Mouse (Mus musculus) monocyte, adult 5-6 weeks (primary cell): ENCODE results near the gene Eif4g2. TPM values are rescaled to one million over a fixed set of nuclear protein-coding genes. Genes with fewer than 3 reads are reported as not detected.

Experiments used
- ATAC-seq: fragments of 153-309, 156-312 bp; replicated peaks from 2 replicates; pipeline ENCODE4 v1.8.0; 2017; ENCODE audit warnings: mild to moderate bottlenecking; ENCODE audit not compliant: low TSS enrichment, insufficient number of reproducible peaks, severe bottlenecking, poor library complexity, low FRiP score
- total RNA-seq: library from RNA; stranded (forward); fragments of 200-1000, 200-491, 200-594 nt; gene quantifications from 3 replicates; pipeline ENCODE4 v1.2.3, GENCODE M21; 2017

Gene Eif4g2
- 604 to 1,278 TPM (median 709 TPM) in 3 replicates for total RNA-seq

DNA sequence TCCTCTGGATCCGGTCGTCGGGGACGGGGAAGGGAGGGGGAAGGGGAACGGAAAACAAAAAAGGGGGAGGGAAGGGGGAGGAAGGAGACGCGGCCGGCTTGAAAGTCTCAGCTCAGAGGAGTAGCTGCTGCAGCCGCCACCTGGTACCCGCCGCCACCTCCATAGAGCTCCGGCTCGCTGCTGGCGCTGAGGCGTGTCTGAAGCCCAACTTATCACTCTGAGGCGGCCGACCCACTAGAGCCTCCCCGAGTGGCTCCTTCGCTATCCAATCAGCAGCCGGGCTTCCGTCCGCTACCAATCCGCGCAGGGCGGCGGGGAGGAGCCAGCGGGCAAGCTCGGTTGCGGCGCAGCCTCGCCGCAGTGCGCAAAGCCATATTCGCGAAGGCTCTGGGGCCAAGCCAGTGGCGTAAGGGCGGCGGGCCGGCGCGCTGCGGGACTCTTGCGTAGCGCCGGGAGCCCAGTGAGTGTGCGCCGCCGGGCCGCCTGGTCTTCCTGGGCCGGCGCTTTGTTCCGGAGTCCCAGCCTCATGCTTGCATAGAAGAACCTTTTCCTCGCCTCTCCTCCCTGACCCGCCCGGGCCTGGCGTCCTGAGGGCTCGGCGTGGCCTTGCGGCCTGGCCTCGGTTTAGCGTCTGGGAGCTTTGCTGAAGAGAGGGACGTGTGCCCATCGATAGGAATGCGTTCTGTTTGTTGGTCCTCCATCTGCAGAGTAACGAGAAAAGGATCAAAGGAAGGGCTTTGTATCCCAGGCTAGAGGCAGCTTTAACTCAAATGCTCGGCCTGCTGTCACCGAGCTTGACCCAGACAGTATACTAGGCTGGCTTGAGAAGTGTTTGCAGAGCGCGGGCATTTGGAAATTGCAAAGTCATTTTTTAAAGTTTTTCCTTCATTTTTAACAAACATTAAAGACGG lies at the start of gene Eif4g2:
Eif4g2 (minus strand) TSS at position 209 of the 911 bp plus-strand sequence.
- ATAC-seq, result peak; percentile 95

DNA sequence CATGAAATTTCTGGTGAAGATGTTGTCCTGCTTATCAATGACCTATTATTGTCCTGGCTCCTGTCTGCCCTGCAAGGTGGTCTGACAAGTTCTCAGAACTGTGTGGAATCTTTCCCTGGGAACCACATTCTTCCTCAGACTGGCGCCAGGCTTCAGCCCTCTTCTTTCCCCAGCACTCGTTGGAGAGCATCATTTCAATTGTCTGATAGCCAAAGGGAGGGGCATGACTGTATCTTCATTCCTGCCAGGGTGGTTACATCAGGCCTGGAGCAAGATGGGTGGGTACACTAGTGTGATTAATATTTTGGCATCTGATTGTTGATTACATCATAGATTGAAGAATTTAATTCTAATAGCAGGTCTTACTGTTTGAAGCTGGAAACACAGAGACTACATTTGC lies 49.8 kb upstream of the Eif4g2 start:
- no peak for ATAC-seq

DNA sequence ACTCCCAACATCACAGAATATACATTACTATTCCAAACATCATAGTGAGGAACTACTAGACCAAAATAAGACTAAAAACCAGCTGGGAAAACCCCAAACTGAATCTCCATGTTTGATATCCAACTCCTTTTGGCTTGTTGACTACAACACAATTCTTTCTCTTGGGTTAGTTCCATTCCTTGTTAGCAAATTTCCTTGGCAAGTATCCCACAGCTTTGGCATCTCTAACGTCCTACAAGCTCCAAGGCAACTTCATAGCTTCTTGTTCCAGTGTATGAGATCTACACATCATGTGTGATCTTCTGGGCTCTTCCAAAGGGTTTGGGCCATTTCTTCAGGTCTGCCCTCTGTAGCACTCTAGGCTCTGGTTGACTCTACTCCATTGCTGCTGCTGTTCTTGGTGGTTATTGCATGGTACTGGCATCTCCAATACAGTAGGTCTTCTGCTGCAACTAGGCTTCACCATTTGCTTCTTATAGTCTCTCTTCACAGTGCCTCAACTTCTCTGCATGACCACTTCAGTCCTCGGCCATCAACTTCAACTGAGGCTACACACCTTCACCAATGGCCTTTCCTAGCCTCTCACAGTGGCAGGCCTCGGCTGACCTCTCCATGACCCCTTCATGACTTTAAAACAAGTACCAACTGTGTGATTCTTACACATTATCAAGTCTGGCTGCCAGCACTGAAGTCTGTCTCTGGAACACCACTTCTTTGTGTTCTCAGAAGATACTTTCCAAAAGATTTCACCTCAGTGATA lies 44.0 kb upstream of the Eif4g2 start:
- ATAC-seq, result no peak

DNA sequence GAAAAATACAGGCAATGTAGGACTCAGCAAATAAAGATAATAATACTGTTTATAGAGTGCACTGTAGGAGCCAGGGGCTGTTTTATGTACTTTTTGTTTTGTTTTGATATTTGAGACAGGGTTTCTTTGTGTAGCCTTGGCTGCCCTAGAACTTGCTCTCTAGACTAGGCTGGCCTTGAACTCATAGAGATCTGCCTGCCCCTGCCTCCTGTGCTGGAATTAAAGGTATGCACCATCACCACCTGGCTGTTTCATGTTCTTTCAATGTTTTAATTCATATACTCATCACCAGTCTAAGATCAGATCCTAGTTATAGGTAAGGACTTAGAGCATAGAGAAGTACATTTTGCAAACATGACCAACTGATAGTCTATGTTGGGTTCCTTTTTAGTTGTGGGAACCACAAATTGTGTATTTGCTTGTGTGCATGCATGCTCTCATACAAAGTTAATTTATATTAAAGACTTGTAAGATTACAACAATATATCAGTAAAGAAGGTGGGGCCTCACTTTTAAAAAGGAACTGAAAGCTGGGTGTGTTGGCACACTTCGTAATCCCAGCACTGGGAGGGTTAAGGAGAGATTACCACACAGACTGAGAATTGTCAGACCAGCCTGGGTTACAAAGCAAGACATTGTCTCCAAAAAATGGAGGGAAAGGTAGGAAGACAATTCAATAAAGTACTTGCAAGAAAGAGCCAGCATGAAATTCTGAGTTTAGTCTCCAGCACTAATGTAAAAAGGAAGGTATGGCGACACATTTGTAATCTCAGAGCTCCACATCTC lies 41.1 kb upstream of the Eif4g2 start:
- peak; percentile 50 for ATAC-seq

DNA sequence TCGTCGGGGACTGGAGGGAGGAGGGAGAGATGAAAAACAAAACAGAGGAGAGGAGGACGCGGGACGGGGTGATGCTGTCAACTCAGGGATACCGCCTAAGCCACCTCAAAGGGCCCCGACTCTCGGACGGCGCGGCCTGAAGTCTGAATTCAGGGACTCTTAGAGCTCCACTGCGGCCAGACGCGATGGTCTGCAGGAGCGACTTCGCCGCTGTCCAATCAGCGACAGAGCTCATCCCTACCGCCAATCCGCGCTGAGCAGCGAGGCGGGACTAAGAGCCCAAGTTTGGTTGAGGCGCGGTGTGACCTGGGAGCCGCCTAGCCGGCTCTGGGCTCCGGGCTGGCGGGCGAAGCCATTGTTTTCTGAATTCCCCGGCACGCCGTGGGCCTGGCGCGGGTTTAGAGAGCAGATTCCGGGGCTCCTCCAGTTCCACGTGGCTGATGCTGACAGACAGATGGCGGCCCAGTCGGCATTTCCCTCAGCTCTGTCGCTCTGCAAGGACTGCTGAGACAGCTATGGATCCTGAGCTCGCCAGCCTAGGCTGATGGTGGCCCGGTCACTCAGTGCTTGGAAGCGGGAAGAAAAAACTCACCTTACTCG lies 39.8 kb upstream of the Eif4g2 start:
- ATAC-seq, result peak; percentile 98

DNA sequence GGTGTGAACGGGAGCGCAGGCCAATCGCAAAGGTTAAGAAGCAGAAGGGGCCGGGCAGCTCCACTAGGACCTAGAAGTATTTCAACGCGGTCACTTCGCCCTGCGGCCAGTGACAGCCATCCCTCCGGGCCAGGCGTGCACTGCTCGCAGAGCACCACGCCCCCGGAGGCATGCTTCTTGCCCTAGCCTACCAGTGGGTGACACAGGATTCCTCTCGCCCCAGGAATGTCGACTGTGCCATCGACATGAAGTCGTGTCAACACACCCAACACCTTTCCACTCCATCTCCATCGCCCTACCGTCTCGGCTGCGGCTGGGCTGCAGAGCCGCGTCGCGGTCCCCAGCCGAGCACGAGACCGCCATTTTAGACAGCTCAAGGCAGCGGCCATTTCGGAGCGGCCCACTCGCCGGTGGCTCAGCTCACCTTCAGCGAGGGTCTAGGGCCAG lies 39.3 kb upstream of the Eif4g2 start:
- peak; percentile 71 for ATAC-seq

DNA sequence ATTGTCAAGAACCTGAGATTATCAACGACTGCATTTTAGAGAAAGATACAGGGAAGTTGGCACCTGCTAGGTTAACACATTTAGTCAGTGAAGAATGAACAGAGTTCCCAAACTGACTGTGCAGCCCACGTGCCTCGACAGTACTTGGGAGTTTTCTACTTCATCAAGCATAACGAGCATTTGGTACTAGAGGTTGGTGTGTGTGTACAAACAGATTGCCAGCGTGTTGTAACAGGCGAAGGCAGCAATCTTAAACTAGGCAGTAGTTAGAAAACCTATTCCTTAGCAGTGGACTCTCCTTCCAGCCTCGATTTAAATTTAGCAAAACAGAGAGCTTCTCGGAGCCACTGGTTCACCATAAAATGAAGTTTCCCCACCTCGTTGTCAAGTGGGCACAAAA lies 38.7 kb upstream of the Eif4g2 start:
- ATAC-seq, result no peak

DNA sequence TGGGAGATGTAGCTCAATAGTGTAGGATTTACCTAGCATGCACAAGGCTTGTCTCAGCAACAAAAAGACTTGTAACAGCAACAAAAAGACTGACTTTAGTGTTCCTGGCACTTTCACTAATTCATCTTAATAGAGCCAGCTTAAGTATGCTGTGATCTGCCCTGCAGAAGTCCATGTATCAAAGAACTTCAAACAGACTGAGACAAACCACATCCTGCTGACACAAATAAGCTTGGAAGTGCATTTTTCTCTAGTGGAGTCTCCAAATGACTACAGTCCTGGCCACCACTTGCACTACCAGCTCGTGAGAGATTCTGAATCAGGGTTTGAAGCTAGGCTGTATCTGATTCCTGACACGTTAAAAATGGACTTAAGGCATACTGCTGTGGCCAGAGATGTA lies 26.7 kb upstream of the Eif4g2 start:
- no peak for ATAC-seq

DNA sequence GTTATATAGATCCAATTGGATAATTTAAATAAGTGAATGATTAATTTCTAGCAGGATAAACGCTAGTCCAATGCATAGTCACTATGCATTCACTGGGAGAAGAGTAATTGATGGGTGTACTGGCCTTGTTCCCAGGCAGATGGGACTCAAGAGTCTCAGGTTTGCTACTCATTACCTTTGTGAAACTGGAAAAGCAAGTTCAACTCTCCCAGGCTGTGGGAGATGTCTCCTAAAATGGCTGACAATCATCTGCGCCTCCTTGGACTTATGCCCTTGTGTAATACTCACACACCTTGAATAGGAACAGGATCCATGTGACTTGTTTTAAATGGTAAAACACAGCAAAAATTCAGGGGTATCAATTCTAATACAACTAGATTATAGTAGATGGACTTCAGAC lies 26.3 kb upstream of the Eif4g2 start:
- ATAC-seq, result no peak

DNA sequence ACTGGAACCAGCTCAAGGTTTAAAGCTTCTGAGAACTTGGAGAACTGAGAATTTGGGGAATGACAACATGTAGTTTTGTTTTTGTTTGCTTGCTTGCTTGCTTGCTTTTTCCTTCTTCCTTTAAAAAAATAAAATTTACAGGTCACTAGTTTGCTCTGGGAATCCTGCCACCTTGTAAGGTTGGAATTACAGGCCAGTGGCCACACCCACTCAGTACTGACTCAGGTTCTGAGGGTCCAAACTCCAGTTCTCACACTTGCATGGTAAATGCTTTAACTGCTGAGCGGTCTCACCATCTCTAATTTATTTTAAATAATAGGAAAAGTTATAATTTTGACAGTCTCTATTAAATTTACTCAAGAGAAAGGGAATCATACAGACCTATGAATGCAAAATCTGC lies 15.4 kb upstream of the Eif4g2 start:
- ATAC-seq, result no peak

DNA sequence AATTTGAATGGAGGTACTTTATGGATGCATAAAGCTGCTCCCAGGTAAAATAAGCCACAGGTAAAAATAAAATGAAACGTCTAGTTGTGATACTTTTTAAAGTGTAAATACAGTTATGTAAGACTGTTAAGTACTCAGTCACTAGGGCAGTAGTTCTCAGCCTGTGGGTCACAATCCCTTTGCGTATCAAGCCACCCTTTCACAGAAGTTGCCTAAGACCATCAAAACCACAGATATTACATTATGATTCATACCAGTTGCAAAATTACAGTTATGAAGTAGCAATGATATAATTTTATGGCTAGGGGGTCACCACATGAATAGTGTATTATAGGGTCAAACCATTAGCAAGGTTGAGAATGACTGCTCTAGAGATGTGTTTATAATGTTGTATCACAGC lies 12.3 kb upstream of the Eif4g2 start:
- ATAC-seq, result 0 out of 2 replicates have a peak, but pooled peaks have one; percentile 56

DNA sequence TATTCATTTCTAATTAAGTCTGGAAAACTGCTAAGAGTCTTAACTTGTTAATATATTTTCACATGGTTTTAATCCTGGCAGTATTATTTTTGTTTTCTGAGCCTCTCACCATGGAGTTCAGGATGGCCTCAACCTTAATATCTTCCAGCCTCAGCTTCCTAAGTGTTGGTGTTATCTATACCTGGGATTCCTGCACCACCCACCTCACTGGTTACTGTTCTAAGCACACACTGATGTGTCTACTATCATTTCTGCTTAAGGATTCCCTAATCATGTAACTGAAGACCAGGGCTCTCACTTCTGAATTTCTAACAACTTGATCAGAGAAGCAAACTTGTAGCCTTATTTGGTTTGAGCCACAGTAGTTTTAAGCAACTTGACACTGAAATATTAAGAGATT lies 2.3 kb upstream of the Eif4g2 start:
- no peak for ATAC-seq

DNA sequence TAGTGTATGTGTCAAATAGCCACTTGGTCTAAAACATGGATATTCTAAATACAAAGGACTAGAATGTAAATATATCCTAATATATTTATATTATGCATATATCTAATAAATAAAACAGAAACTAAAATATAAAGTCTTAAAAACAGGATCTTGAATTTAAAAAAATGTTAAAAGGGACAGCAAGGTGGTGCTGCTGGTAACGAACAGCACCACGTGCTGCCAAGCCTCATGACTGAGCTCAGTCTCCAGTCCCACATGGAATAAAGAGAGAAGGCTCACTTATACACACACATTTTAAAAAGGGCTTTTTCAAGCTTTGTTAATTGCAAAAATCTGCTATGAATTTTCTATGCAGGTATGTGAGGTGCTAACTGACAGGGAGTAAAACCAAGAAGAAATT lies 1.6 kb upstream of the Eif4g2 start:
- no peak for ATAC-seq

DNA sequence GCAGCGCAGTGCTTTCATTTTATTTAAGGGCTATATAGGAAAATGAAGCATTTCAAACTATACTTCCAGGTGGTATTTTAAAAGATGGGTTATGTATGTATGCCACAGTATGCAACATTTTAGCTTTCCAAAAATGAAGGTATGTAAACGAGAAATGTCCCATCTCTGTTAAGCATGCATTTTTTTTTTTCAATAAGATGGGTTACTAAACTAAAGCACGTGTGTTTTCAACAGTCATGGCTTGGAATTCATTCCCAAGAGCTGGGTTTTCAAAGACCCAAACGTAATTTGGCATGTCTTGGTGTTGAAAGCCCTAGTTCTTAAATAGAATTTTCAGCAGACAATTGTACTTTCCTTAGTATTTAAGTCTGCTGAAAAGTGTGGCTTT lies 897 bp upstream of the Eif4g2 start:
- no peak for ATAC-seq

DNA sequence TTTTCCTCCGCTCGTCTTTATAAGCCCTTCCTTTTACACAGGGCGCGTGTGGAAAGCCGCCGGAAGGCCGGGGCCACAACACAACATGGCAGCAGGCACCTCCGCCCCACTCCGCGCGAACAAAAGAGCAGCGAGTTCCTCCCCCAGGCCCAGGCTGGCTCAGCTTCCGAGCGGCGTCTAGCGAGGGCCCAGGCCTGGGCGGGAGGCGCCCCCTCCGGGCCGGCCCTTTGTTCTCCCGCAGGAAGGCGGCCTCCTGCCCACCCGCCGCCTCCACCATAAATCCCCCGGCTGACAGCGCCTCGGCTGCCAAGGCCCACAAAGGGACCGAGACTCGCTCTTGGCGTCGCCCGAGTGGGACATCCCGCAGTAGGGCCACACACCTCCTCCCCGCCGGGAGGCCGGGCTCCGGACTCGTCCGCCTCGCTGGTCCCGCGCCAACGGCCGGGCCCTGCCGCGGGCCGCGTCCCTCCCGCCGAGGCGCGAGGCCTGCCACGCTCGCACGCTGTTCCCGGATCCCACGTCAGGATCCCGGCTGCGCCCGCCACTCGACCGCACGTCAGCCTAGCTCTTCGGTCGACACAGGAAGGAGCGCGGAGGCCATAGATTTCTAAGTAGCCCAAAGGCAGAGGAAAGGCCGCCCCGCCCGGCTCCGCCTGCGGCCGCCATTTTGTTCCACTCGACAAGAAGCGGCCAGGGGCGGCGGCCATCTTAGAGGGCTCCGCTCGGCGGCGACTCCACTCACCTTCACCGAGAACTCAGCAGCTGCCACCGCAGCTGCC lies 598 bp downstream of the Eif4g2 start:
- peak; percentile 36 for ATAC-seq

DNA sequence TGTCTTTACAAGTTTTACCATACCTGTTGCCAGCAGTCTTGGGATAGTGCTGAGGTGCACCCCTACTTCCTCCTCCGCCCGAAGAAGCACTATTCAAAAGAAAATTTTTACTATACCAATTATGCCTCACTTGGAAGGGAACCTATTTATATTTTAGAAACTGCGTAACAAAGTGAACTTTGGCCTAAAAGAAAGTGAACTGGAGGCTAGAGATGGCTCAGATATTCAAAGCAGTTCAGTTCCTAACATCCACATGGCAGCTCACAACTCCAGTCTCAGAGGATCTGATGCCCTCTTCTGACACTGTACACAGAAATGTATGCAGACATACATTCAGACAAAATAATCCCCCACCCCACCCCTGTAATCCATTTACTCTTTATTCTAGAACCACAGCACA lies 2.0 kb downstream of the Eif4g2 start:
- no peak for ATAC-seq

DNA sequence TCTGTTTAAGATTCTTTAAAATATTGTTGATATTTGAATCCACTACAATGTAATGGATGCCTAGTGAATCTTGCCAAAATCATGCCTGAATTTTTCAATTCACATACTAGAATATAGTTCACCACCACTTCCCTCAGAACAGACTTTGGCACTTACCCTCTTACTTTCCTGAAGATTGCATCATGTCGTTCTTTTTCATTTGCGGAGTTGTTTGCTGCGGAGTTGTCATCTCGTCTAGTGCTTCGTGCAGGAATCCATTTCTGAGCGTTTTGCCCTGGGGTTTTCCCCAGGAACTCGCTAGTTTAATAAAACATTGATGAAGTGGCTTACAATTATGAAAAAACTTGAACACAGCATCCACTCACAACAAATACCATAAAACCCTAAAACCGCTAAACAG lies 2.8 kb downstream of the Eif4g2 start:
- no peak for ATAC-seq

DNA sequence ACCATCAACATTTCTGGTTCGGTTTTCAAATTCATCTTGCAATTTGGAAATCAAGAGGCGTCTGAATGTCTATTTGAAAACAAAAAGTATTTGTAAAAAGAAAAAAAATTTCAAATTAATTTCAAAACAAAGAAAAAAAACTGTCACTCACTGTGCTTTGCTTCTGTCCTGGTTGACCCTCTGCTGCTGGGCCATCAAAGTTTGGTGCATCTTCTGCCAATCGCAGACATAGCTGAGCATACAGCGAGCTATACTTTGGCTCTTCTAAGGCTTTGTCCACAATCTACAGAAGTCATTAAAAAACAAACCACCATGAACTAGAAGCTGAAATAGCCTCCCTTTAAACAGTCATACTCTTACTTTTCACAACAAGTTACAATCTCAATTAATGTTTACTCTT lies 4.6 kb downstream of the Eif4g2 start:
- no peak for ATAC-seq
